Mouse (Mus musculus) lung, postnatal 0 days (tissue): ENCODE data around the gene G430095P16Rik.

Source experiments
- CTCF ChIP-seq: IDR thresholded peaks from 2 replicates; pipeline ENCODE4 v1.5.1; 2016; ENCODE audit warnings: antibody characterized with exemption, mild to moderate bottlenecking
- EP300 ChIP-seq: IDR thresholded peaks from 2 replicates; pipeline ENCODE4 v1.6.1; 2016; ENCODE audit warnings: antibody characterized with exemption, mild to moderate bottlenecking, control low read depth

DNA sequence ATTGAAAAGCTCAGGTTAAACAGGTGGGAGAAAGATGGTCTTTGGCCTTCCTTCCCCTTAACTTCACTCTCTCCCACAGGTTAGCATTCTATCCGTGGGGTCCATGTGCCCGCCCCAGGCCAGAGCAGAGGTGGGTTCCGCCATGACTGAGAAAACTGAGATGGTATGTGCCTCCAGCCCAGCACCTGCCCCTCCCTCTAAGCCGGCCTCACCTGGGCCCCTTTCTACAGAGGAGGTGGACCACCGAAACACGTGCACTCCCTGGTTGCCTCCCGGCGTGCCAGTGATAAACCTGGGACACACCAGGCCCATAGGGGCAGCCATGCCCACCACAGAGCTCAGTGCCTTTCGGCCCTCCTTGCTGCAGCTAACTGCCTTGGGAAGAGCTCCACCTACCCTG is 20.2 kb upstream of the G430095P16Rik start:
- TF ChIP-seq CTCF (no peak), EP300 (no peak)
